ENCODE assay signal across 28 mouse cellular contexts in genomic region chr13:64716791-64717190, GRCm38 (mm10).
"Had no signal": no experiment of that assay in that cellular context is flagged by ENCODE, and none has a peak within 500 bp of the region (broad histone marks: within the 10 kb centered on the region; RNA-seq: fewer than 3 reads in every experiment).

No protein-coding gene starts in this region.

- H3K36me3 ChIP-seq: limb, embryonic 10.5 days; limb, embryonic 12.5 days; limb, embryonic 13.5 days; limb, embryonic 15.5 days; liver, embryonic 12.5 days; liver, embryonic 13.5 days; liver, embryonic 15.5 days; lung, embryonic 15.5 days; midbrain, embryonic 10.5 days; midbrain, embryonic 12.5 days; midbrain, embryonic 13.5 days; midbrain, embryonic 15.5 days; neural tube, embryonic 12.5 days had no signal

- H3K4me1 ChIP-seq: limb, embryonic 10.5 days; limb, embryonic 12.5 days; limb, embryonic 13.5 days; limb, embryonic 15.5 days; liver, embryonic 12.5 days; liver, embryonic 13.5 days; liver, embryonic 15.5 days; lung, embryonic 15.5 days; megakaryocyte, embryonic 14.5 days; midbrain, embryonic 10.5 days; midbrain, embryonic 12.5 days; midbrain, embryonic 13.5 days; midbrain, embryonic 15.5 days; neural tube, embryonic 12.5 days had no signal

- H3K9ac ChIP-seq: limb, embryonic 12.5 days; limb, embryonic 13.5 days; limb, embryonic 15.5 days; liver, embryonic 12.5 days; liver, embryonic 13.5 days; liver, embryonic 14.5 days; liver, embryonic 15.5 days; liver, postnatal 0 days; lung, embryonic 14.5 days; lung, embryonic 15.5 days; midbrain, embryonic 12.5 days; midbrain, embryonic 13.5 days; midbrain, embryonic 15.5 days; neural tube, embryonic 12.5 days had no signal

- H3K27ac ChIP-seq: limb, embryonic 10.5 days; limb, embryonic 12.5 days; limb, embryonic 13.5 days; limb, embryonic 15.5 days; liver, embryonic 12.5 days; liver, embryonic 13.5 days; liver, embryonic 14.5 days; liver, embryonic 15.5 days; lung, embryonic 15.5 days; macrophage; midbrain, embryonic 10.5 days; midbrain, embryonic 12.5 days; midbrain, embryonic 13.5 days; midbrain, embryonic 15.5 days; neural tube, embryonic 12.5 days had no signal

- H3K4me3 ChIP-seq: limb, embryonic 10.5 days; limb, embryonic 12.5 days; limb, embryonic 13.5 days; limb, embryonic 15.5 days; liver, embryonic 12.5 days; liver, embryonic 13.5 days; liver, embryonic 15.5 days; lung, embryonic 15.5 days; megakaryocyte, embryonic 14.5 days; midbrain, embryonic 10.5 days; midbrain, embryonic 12.5 days; midbrain, embryonic 13.5 days; midbrain, embryonic 15.5 days; myocyte; neural tube, embryonic 12.5 days had no signal

- H3K9me3 ChIP-seq: limb, embryonic 10.5 days; limb, embryonic 12.5 days; limb, embryonic 13.5 days; limb, embryonic 15.5 days; liver, embryonic 12.5 days; liver, embryonic 13.5 days; liver, embryonic 15.5 days; lung, embryonic 15.5 days; midbrain, embryonic 10.5 days; midbrain, embryonic 12.5 days; midbrain, embryonic 13.5 days; midbrain, embryonic 15.5 days; neural tube, embryonic 12.5 days had no signal

- H3K27me3 ChIP-seq: limb, embryonic 12.5 days; limb, embryonic 13.5 days; limb, embryonic 15.5 days; liver, embryonic 12.5 days; liver, embryonic 13.5 days; liver, embryonic 15.5 days; lung, embryonic 15.5 days; megakaryocyte, embryonic 14.5 days; midbrain, embryonic 12.5 days; midbrain, embryonic 13.5 days; midbrain, embryonic 15.5 days; neural tube, embryonic 12.5 days had no signal

- DNase-seq: left cerebral cortex, postnatal 4 days; liver; liver, embryonic 13.5 days; liver, postnatal 0 days; lung, adult 18-20 months; lung, adult 2 months; lung, embryonic 14.5 days; lung, postnatal 10 days; lung, postnatal 14 days; lung, postnatal 36 days; lung, postnatal 4 days; midbrain, embryonic 14.5 days had no signal
